Mouse (Mus musculus): ENCODE results near the gene Gsn.

The Gsn gene

GRCm38 (mm10) chr2:35325930-35326329 lies 69.8 kb downstream of the Gsn start:
- no peak for DNase-seq (ENCODE audit: low spot score)

GRCm38 (mm10) chr2:35326931-35327330 lies 70.8 kb downstream of the Gsn start:
- no peak for DNase-seq (ENCODE audit: low spot score)

GRCm38 (mm10) chr2:35327583-35327982 lies 71.4 kb downstream of the Gsn start:
- no peak for DNase-seq (ENCODE audit: low spot score)

- DNase-seq (ENCODE audit: low spot score): no peak
These were observed 72.0 kb downstream of the Gsn start for GRCm38 (mm10) chr2:35328064-35328792.

GRCm38 (mm10) chr2:35329061-35329460 lies 72.9 kb downstream of the Gsn start:
- no peak for DNase-seq (ENCODE audit: low spot score)

GRCm38 (mm10) chr2:35331205-35331604 lies 75.0 kb downstream of the Gsn start:
- no peak for DNase-seq (ENCODE audit: low spot score)

GRCm38 (mm10) chr2:35333670-35334069 lies 77.5 kb downstream of the Gsn start:
- DNase-seq (ENCODE audit: low spot score): no peak

GRCm38 (mm10) chr2:35335620-35336019 lies 79.4 kb downstream of the Gsn start:
- no peak for DNase-seq (ENCODE audit: low spot score)

GRCm38 (mm10) chr2:35336388-35337280 lies 80.5 kb downstream of the Gsn start, which contains the start of gene Stom:
Gene Stom, minus strand, starts transcription at chr2:35336976.
- DNase-seq (ENCODE audit: low spot score): peak; percentile 100

GRCm38 (mm10) chr2:35337419-35337818 lies 81.2 kb downstream of the Gsn start:
- DNase-seq (ENCODE audit: low spot score): no peak

GRCm38 (mm10) chr2:35338036-35338435 lies 81.9 kb downstream of the Gsn start:
- DNase-seq (ENCODE audit: low spot score): no peak

GRCm38 (mm10) chr2:35338707-35339106 lies 82.5 kb downstream of the Gsn start:
- DNase-seq (ENCODE audit: low spot score): no peak

GRCm38 (mm10) chr2:35342605-35343004 lies 86.4 kb downstream of the Gsn start:
- DNase-seq (ENCODE audit: low spot score): no peak

- DNase-seq (ENCODE audit: low spot score): no peak
These were observed 89.8 kb downstream of the Gsn start for GRCm38 (mm10) chr2:35345984-35346383.

GRCm38 (mm10) chr2:35349184-35349583 lies 93.0 kb downstream of the Gsn start:
- no peak for DNase-seq (ENCODE audit: low spot score)

Measured in testis, postnatal 10 days (tissue).